ENCODE assay signal across 8 mouse cellular contexts in genomic region chr4:106827738-106828361, GRCm38 (mm10). TPM values are rescaled to one million over a fixed set of nuclear protein-coding genes. Genes with fewer than 3 reads are reported as not detected.
A peak's percentile ranks its signal among the peaks of the same experiment; 100 is the strongest.
DNase-seq lines count a peak whose midpoint lies in the region; ATAC-seq lines count a peak whose summit lies in the region.

No protein-coding gene starts in this region.

- peak; percentile 85 for DNase-seq in Muller cell, postnatal 12 days (ENCODE audit: inconsistent ontology term)
- DNase-seq in cerebellum, postnatal 14 days = peak; percentile 53 to 62
- DNase-seq in frontal cortex, postnatal 14 days (ENCODE audit: low spot score in 2 of 2) = peak; percentile 53 to 62
- DNase-seq in layer of hippocampus, postnatal 36 days = peak; percentile 67 to 78
- DNase-seq in lung, postnatal 14 days = peak; percentile 69
- DNase-seq in ovary, postnatal 36 days (ENCODE audit: low spot score) = peak; percentile 76
- peak; percentile 91 for DNase-seq in thymus, postnatal 25 days

- H3K36me3 ChIP-seq in hindbrain, embryonic 12.5 days = no peaks in the 10 kb centered on the region

- peak overlapping the region; percentile 62 for H3K4me2 ChIP-seq in hindbrain, embryonic 12.5 days (replicated peaks)

- H3K9me3 ChIP-seq in hindbrain, embryonic 12.5 days (replicated peaks) = no peaks in the 10 kb centered on the region

- peak; percentile 78 for ATAC-seq in hindbrain, embryonic 12.5 days (ENCODE audit: low FRiP score)

- under 1% methylated on average over 41 of the region's 42 CpGs for WGBS in hindbrain, embryonic 12.5 days

- H3K4me1 ChIP-seq in hindbrain, embryonic 12.5 days = peaks cover 20% of the 10 kb centered on the region

- peak overlapping the region; percentile 56 for H3K9ac ChIP-seq in hindbrain, embryonic 12.5 days

- peak overlapping the region; percentile 34 for H3K4me3 ChIP-seq in hindbrain, embryonic 12.5 days

- peak overlapping the region; percentile 64; the same call in 1 of the 2 replicates for H3K27ac ChIP-seq in hindbrain, embryonic 12.5 days

- peaks cover 15% of the 10 kb centered on the region for H3K27me3 ChIP-seq in hindbrain, embryonic 12.5 days

RNA-seq across cellular contexts. Expression of gene Acot11, which starts 23.1 kb away (rescaled TPM):
- 2.4 TPM in 2 replicates for polyA plus RNA-seq in hindbrain, embryonic 12.5 days (2016; fragmentation: Nextera tagmentation; extraction: Ambion mirVana)
- 10 to 100 TPM; 50.8 to 52.0 TPM for total RNA-seq in layer of hippocampus, postnatal 36 days (2021)

Comparison
In these comparisons a context has a peak if more than half of its experiments do, and no peak if none do; other contexts are left out.
1. Peak in every context shown above with its lines: DNase-seq, ATAC-seq, H3K4me3 ChIP-seq and H3K27ac ChIP-seq.